Mouse (Mus musculus): ENCODE results near the gene Zdhhc18. TPM values are rescaled to one million over a fixed set of nuclear protein-coding genes. Genes with fewer than 3 reads are reported as not detected.

Zdhhc18 gene
- total and polyA plus RNA-seq, 3 experiments: 6.7 to 15.6 TPM; not detected in 1

DNA sequence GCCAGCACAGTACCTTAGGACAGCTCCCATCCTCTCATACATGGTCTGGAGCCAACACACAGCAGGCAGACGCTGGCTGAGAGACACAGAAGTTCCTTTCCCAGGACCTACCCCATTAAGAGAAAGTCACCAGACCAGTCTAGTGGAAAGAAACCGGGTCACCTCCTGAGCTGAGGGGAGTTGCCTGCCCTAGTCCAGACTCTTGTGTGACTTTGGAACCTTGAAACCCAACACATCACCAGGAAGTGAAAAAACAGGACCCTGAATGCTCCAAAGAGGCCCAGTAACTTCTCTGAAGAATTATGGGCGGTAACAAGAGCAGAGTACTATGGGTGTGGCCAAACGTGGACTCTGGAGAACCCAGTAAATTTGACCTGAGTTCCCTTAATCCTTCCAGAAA lies 51.3 kb downstream of the Zdhhc18 start:
- Histone ChIP-seq H3K27me3 (ENCODE audit: control insufficient read depth in 1 of 2, insufficient read depth in 2 of 2, low read length in 2 of 2) (no peaks in the 10 kb centered on the region), H3K9me3 (replicated peaks; ENCODE audit: insufficient read depth, low read length) (no peaks in the 10 kb centered on the region), H3K79me2 (ENCODE audit: control insufficient read depth, insufficient read depth, low read length, poor library complexity) (no peaks in the 10 kb centered on the region; the same call in 1 of the 2 replicates), H3K4me3 (ENCODE audit: control insufficient read depth in 1 of 2, insufficient read depth in 1 of 2, low read depth in 2 of 2, low read length in 2 of 2) (peak overlapping the region; percentile 63 to 78; a peak in 3 of 4 replicates), H3K9ac (ENCODE audit: control insufficient read depth, low read depth, low read length, poor library complexity, severe bottlenecking) (peak overlapping the region; percentile 34), H3K36me3 (ENCODE audit: control insufficient read depth in 1 of 2, insufficient read depth in 2 of 2, low read length in 2 of 2) (no peaks in the 10 kb centered on the region; a peak in 1 of 4 replicates), H3K27ac (ENCODE audit: control insufficient read depth, low read depth, low read length) (no peak overlapping the region), H3K4me1 (ENCODE audit: control insufficient read depth in 1 of 2, insufficient read depth in 2 of 2, low read length in 2 of 2) (peaks cover 0 to 3% of the 10 kb centered on the region in 2 experiments; a peak in 1 of 4 replicates)
- TF ChIP-seq GABPA (IDR thresholded peaks at IDR 0.05; ENCODE audit: low read depth, low read length) (no peak), ETS1 (IDR thresholded peaks at IDR 0.05; ENCODE audit: low read depth, low read length) (no peak), BHLHE40 (IDR thresholded peaks at IDR 0.05; ENCODE audit: borderline replicate concordance, low read depth, low read length) (no peak), USF2 (IDR thresholded peaks at IDR 0.05; ENCODE audit: borderline replicate concordance in 1 of 2, insufficient read depth in 1 of 2, low read depth in 1 of 2, low read length in 2 of 2) (no peak), KAT2A (conservative IDR thresholded peaks at IDR 0.05; ENCODE audit: low read depth, low read length) (no peak), ZNF384 (IDR thresholded peaks at IDR 0.05; ENCODE audit: low read depth, low read length) (no peak), MAFK (IDR thresholded peaks at IDR 0.05; ENCODE audit: borderline replicate concordance, low read depth, low read length) (no peak), POLR2AphosphoS2 (IDR thresholded peaks at IDR 0.05; ENCODE audit: low read length) (no peak), SIN3A (IDR thresholded peaks at IDR 0.05; ENCODE audit: low read length) (no peak), MAZ (IDR thresholded peaks at IDR 0.05; ENCODE audit: low read depth, low read length) (no peak), MEF2A (IDR thresholded peaks at IDR 0.05; ENCODE audit: extremely low read depth, insufficient replicate concordance, low read depth, low read length, poor library complexity, severe bottlenecking) (no peak), MXI1 (IDR thresholded peaks at IDR 0.05; ENCODE audit: low read depth, low read length) (no peak), GATA1 (IDR thresholded peaks at IDR 0.05; ENCODE audit: low read depth, low read length) (no peak), NRF1 (IDR thresholded peaks at IDR 0.05; ENCODE audit: insufficient read depth, low read depth, low read length, poor library complexity, severe bottlenecking) (no peak)
- DNase-seq (ENCODE audit: low read depth, low spot score): peak; percentile 59

DNA sequence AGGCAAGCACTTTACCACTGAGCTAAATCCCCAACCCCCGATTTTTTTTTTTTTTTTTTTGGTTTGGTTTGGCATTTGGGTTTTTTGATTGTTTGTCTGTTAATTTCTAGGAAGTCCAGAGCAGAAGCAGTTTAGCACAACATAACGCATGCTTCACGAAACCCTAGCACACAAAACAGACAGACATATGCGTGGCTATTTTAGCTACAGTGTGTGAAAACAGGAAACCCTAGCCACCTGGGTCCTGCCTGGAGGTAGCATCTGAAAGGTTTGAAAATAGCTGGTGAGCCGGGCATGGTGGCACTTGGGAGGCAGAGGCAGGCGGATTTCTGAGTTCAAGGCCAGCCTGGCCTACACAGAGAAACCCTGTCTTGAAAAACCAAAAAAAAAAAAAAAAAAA lies 53.9 kb downstream of the Zdhhc18 start:
- Histone ChIP-seq H3K4me3 (ENCODE audit: control insufficient read depth in 1 of 2, insufficient read depth in 1 of 2, low read depth in 2 of 2, low read length in 2 of 2) (no peak overlapping the region), H3K27ac (ENCODE audit: control insufficient read depth, low read depth, low read length) (no peak overlapping the region), H3K36me3 (ENCODE audit: control insufficient read depth in 1 of 2, insufficient read depth in 2 of 2, low read length in 2 of 2) (no peaks in the 10 kb centered on the region; a peak in 1 of 4 replicates), H3K27me3 (ENCODE audit: control insufficient read depth in 1 of 2, insufficient read depth in 2 of 2, low read length in 2 of 2) (no peaks in the 10 kb centered on the region), H3K79me2 (ENCODE audit: control insufficient read depth, insufficient read depth, low read length, poor library complexity) (no peaks in the 10 kb centered on the region; the same call in 1 of the 2 replicates), H3K9me3 (replicated peaks; ENCODE audit: insufficient read depth, low read length) (no peaks in the 10 kb centered on the region), H3K4me1 (ENCODE audit: control insufficient read depth in 1 of 2, insufficient read depth in 2 of 2, low read length in 2 of 2) (peaks cover 0 to 3% of the 10 kb centered on the region in 2 experiments; a peak in 1 of 4 replicates), H3K9ac (ENCODE audit: control insufficient read depth, low read depth, low read length, poor library complexity, severe bottlenecking) (no peak overlapping the region)
- DNase-seq (ENCODE audit: low read depth, low spot score): no peak
- TF ChIP-seq JUND (IDR thresholded peaks at IDR 0.05; ENCODE audit: low read depth, low read length) (no peak), RCOR1 (IDR thresholded peaks at IDR 0.05; ENCODE audit: low read depth, low read length) (no peak), ZMIZ1 (IDR thresholded peaks at IDR 0.05; ENCODE audit: low read depth, low read length) (no peak), ZNF384 (IDR thresholded peaks at IDR 0.05; ENCODE audit: low read depth, low read length) (no peak), HCFC1 (IDR thresholded peaks at IDR 0.05; ENCODE audit: low read depth, low read length) (no peak), ZKSCAN1 (IDR thresholded peaks at IDR 0.05; ENCODE audit: low read depth, low read length) (no peak), UBTF (IDR thresholded peaks at IDR 0.05; ENCODE audit: borderline replicate concordance, insufficient read depth, low read depth, low read length) (no peak), NELFE (IDR thresholded peaks at IDR 0.05; ENCODE audit: low read depth, low read length) (no peak), USF2 (IDR thresholded peaks at IDR 0.05; ENCODE audit: borderline replicate concordance in 1 of 2, insufficient read depth in 1 of 2, low read depth in 1 of 2, low read length in 2 of 2) (no peak), MYB (IDR thresholded peaks at IDR 0.05; ENCODE audit: low read depth, low read length) (no peak)
